Mouse (Mus musculus): Measurements from ENCODE around the gene Baz2a. TPM values are rescaled to one million over a fixed set of nuclear protein-coding genes. Genes with fewer than 3 reads are reported as not detected.

Gene Baz2a
- polyA plus RNA-seq, 1 experiment, result 42.9 TPM

DNA sequence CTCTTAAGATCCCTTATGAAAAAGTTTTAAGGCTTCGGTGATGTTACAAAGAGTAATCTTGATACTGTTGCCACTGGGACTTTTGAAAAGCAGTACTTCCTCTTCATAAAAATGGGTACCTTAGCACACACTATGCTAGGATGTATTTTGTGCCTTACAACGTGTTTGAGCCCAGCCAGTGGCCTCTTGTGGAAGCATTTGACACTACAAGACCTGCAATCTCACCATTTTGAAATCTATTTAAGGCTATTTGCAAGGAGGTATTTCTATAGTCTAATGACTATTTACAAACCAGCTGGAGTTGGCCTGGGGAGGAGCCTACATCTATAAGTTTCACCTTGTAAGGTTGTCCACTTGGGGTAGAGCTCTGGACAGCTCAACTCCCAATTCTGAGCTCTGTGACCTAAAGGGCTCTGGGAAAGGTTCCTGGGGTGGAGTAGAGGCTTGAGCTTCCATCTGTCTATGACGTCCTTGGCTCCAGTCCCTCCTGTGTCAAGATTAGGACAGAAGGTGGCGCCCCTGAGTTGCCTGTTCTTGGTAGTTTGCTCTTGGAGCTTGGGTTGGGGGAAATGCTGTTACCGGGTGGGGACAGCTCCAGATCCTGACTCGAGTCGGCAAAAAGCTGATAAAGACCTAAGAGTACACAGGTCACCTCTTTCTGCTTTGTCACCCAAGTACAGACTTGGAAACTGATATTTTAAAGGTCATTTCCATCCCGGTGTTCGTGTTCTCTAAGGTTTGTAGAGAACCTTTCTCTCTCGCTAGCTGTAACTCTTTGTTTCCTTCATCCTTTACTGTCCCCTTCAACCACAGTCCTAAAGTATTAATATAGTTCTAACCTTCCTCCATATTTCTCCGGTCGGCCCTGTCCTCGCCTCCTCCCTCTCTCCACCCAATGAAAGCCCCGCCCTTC, 470 bp upstream of the Baz2a start:
- TF ChIP-seq POLR2A (IDR thresholded peaks at IDR 0.05; ENCODE audit: borderline replicate concordance, insufficient read depth, low read length) (no peak), CTCF (IDR thresholded peaks at IDR 0.05; ENCODE audit: borderline replicate concordance, insufficient read depth, low read depth, low read length) (peak; percentile 77)
- peaks cover 17% of the 10 kb centered on the region for H3K4me1 ChIP-seq (ENCODE audit: control insufficient read depth, insufficient read depth, low read length)
- DNase-seq, result peak; percentile 90 to 92
- peak overlapping the region; percentile 88 for H3K4me3 ChIP-seq (replicated peaks; ENCODE audit: insufficient read depth, low read depth, low read length)
- WGBS, result 6% methylated on average over 14 of the region's 14 CpGs
- no peak overlapping the region; the same call in 1 of the 2 replicates for H3K27ac ChIP-seq (ENCODE audit: insufficient read depth, low read length)
- H3K27me3 ChIP-seq (ENCODE audit: control insufficient read depth, insufficient read depth, low read length), result no peaks in the 10 kb centered on the region

DNA sequence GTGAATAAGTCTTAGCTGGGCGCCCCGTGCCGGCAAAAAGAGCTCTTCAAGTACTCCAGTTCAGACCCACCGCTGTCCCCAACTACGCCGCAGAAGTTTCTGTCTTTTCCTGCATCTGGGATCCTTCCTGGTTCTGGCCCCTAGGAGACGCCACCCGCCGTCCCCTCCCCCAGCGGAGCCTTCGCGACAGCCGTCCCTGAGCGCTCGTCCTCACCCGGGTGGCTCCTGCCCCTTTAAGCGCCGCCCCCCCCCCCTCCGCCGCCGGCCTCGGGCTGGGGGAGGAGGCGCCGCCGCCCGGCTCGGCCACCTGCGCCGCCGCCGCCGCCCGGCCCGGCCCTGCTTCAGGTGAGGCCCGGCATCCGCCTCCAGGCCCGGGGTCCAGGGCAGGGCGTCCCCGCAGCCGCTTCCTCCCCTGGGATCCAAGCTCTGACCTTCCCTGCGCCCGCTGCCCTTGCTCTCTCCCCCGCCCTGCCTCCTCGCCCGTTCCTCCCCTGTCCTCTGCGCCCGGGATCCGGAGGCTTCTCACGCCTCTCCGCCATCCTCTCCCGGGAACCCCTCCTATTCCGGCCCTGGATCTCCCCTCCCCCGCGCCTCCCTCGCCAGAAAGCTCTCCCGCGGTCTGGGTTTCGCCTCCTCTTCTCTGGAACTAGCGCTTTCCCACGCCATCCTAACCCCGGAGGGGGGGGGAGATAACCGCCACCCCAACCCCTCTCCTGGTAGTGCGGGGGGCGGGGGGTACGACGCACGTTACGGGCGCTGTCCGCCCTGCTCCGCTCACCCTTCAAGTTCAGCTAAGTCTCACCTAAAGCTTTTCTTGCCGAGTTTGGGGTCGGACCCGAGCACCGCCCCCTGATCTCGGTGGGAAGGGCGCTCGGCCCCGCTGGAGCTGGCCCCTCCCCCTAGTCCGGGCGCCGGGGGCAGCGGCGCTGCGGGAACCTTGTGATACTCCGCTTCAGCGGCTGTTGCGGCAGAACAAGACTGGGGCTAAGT, 1.4 kb downstream of the Baz2a start:
- H3K27ac ChIP-seq (ENCODE audit: insufficient read depth, low read length), result peak overlapping the region; percentile 90
- peak; percentile 79 to 86 for DNase-seq
- 1% methylated on average over 77 of the region's 88 CpGs for WGBS
- TF ChIP-seq POLR2A (IDR thresholded peaks at IDR 0.05; ENCODE audit: borderline replicate concordance, insufficient read depth, low read length), result 0 out of 2 replicates have a peak, but pooled peaks have one; percentile 22
- TF ChIP-seq CTCF (IDR thresholded peaks at IDR 0.05; ENCODE audit: borderline replicate concordance, insufficient read depth, low read depth, low read length), result peak; percentile 27; the same call in 1 of the 2 replicates
- H3K27me3 ChIP-seq (ENCODE audit: control insufficient read depth, insufficient read depth, low read length), result no peaks in the 10 kb centered on the region
- H3K4me1 ChIP-seq (ENCODE audit: control insufficient read depth, insufficient read depth, low read length), result peaks cover 8% of the 10 kb centered on the region
- H3K4me3 ChIP-seq (replicated peaks; ENCODE audit: insufficient read depth, low read depth, low read length), result peak overlapping the region; percentile 88

DNA sequence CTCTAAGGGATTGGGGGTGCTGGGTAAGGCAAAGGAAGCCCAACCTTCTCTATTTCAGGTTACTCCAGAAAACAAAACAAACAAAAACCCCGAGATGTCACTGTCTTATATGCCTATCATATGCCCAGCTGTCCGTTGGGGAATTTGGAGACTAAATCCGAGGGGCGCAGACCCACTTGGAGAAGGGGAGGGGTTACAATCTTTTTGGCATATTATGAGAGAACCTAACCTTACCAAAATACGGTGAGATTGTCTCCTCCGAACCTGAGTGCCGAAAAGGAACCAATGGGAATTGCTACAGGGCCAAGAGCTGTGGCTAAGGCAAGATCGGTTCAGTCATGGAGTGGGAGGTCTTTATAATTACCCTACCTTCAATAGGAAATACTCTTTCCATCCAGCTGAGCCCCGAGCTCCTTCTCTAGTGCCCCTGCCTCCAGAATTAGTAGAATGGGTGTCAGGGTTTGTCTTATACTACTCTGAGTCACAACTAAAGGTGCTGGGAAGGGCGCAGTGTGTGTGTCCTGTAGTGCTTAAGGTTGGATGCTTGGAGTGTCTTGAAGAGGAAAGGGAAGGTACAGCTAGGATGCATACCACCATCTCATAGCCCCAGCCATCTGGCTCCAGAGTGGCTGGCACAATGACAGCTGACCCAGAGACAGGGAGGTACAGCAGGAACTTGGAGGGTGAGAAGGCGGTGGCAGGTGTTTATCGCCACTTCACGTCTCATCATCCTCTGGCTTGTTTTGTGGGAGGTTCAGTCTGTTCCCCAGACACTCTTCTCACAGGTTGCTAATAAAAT, 2.3 kb downstream of the Baz2a start:
- DNase-seq, result peak; percentile 57 to 61
- Histone ChIP-seq H3K4me3 (replicated peaks; ENCODE audit: insufficient read depth, low read depth, low read length) (peak overlapping the region; percentile 88), H3K27me3 (ENCODE audit: control insufficient read depth, insufficient read depth, low read length) (no peaks in the 10 kb centered on the region), H3K4me1 (ENCODE audit: control insufficient read depth, insufficient read depth, low read length) (peaks cover 7% of the 10 kb centered on the region), H3K27ac (ENCODE audit: insufficient read depth, low read length) (peak overlapping the region; percentile 90; the same call in 1 of the 2 replicates)
- TF ChIP-seq POLR2A (IDR thresholded peaks at IDR 0.05; ENCODE audit: borderline replicate concordance, insufficient read depth, low read length) (no peak), CTCF (IDR thresholded peaks at IDR 0.05; ENCODE audit: borderline replicate concordance, insufficient read depth, low read depth, low read length) (no peak)
- WGBS, result 6% methylated on average over 13 of the region's 13 CpGs

DNA sequence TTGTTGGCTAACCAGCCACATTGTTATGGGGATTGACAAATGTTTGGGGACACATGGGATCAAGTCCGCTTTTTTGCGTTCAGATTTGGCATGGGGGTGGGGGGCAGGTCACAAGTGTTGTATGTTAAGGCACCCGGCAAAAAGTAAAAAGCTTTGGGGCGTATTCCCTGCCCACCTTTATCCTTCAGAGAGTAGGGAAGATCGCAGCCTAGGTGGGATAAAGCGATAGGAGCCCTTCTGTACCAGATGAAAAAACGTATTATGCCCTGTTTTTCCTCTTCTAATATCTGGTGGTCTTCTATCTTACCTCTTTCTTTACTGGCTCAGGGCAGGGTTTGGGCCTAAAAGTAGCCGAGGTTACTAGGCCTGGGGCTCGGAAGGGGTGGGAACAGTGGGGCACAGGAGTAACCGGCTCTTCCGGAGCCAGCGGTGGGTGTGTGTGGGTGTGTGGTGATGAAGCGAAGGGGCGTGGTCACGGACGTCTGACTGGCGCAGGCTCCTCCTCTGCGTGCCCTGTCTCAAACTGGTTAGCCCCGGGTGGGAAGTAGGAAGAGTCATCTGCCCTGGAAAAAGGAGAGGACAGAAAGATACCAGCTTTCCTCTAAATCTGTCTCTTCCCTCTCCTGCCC, 3.1 kb downstream of the Baz2a start:
- TF ChIP-seq POLR2A (IDR thresholded peaks at IDR 0.05; ENCODE audit: borderline replicate concordance, insufficient read depth, low read length) (no peak), CTCF (IDR thresholded peaks at IDR 0.05; ENCODE audit: borderline replicate concordance, insufficient read depth, low read depth, low read length) (no peak)
- peaks cover 7% of the 10 kb centered on the region for H3K4me1 ChIP-seq (ENCODE audit: control insufficient read depth, insufficient read depth, low read length)
- DNase-seq, result peak; percentile 68 to 78
- WGBS, result 9% methylated on average over 19 of the region's 19 CpGs
- 0 out of 2 replicates have a peak overlapping the region, but pooled peaks have one; percentile 11 for H3K27ac ChIP-seq (ENCODE audit: insufficient read depth, low read length)
- peak overlapping the region; percentile 88 for H3K4me3 ChIP-seq (replicated peaks; ENCODE audit: insufficient read depth, low read depth, low read length)
- H3K27me3 ChIP-seq (ENCODE audit: control insufficient read depth, insufficient read depth, low read length), result no peaks in the 10 kb centered on the region

DNA sequence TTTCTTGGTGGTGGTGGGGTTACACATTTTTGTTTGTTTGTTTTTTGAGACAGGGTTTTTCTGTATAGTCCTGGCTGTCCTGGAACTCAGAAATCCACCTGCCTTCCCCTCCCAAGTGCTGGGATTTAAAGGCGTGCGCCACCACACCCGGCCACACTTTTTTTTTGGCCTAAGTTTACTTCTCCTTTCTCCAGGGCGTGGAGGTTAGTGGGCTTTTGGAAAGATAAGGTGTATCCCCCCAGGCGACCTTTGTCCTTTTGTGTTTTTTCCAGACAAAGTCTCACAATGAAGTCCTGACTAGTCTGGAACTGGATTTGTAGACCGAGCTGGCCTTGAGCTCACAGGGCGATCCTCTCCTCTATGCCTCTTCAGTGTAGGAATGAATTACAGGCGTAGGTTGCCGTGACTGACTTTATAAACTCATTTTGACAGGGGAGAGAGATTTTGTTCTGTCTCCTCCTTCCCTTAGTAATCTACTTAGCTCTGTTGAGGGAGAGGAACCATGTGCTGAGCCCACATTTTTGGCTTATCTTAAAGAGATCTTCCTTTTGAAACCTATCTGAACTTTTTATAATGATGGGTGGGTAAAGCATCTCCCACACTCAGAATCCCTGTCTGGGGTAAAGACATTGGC, 3.7 kb downstream of the Baz2a start:
- Histone ChIP-seq H3K4me1 (ENCODE audit: control insufficient read depth, insufficient read depth, low read length) (peaks cover 7% of the 10 kb centered on the region), H3K27me3 (ENCODE audit: control insufficient read depth, insufficient read depth, low read length) (no peaks in the 10 kb centered on the region), H3K27ac (ENCODE audit: insufficient read depth, low read length) (no peak overlapping the region), H3K4me3 (replicated peaks; ENCODE audit: insufficient read depth, low read depth, low read length) (no peak overlapping the region)
- 54% methylated on average over 9 of the region's 9 CpGs for WGBS
- no peak for TF ChIP-seq POLR2A (IDR thresholded peaks at IDR 0.05; ENCODE audit: borderline replicate concordance, insufficient read depth, low read length)
- no peak for TF ChIP-seq CTCF (IDR thresholded peaks at IDR 0.05; ENCODE audit: borderline replicate concordance, insufficient read depth, low read depth, low read length)
- no peak for DNase-seq

DNA sequence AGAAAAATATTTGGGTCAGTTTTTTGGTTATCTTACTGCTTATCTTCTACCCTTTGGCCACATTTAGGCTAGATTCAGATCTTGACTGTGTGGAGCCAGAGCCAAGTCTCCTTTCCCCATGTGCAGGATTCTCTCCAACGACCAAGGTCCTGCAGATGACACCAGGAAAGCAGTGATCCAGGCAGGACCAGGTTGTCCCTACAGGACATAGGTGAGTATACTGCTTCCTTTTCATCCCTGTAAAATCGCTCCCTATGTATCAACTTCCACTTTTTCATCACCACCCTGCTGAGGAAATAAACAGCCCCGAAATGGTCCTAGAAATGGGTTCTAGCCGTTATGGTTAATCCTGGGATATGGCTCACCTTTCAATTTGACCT, 4.9 kb downstream of the Baz2a start:
- 24% methylated on average over 4 of the region's 4 CpGs for WGBS
- H3K4me1 ChIP-seq (ENCODE audit: control insufficient read depth, insufficient read depth, low read length), result peaks cover 7% of the 10 kb centered on the region
- peak overlapping the region; percentile 98 for H3K4me3 ChIP-seq (replicated peaks; ENCODE audit: insufficient read depth, low read depth, low read length)
- TF ChIP-seq CTCF (IDR thresholded peaks at IDR 0.05; ENCODE audit: borderline replicate concordance, insufficient read depth, low read depth, low read length) (no peak), POLR2A (IDR thresholded peaks at IDR 0.05; ENCODE audit: borderline replicate concordance, insufficient read depth, low read length) (no peak)
- DNase-seq, result no peak
- H3K27ac ChIP-seq (ENCODE audit: insufficient read depth, low read length), result no peak overlapping the region
- H3K27me3 ChIP-seq (ENCODE audit: control insufficient read depth, insufficient read depth, low read length), result no peaks in the 10 kb centered on the region

Measured in cerebellum, adult 2 months (tissue).